Mouse (Mus musculus) mesoderm, embryonic 11.5 days (tissue): ENCODE data around the gene Smarcd3.
"Not testable (repeated sequence)": the region's sequence is repeated elsewhere in the genome, so short reads cannot be mapped to it uniquely, and the experiment has no call there.

Source experiments
- DNase-seq: peaks from one replicate; pipeline ENCODE4 v3.0.0-alpha.2; 2012; ENCODE audit warnings: low read depth, low spot score

Gene Smarcd3

GRCm38 (mm10) chr5:24555335-24555734 is 68.9 kb downstream of the Smarcd3 start:
- not testable (repeated sequence) for DNase-seq

- DNase-seq: peak; percentile 53
Observed at GRCm38 (mm10) chr5:24553621-24554244, 70.5 kb downstream of the Smarcd3 start.

- DNase-seq: no peak
Observed at GRCm38 (mm10) chr5:24551317-24551688, 72.9 kb downstream of the Smarcd3 start.

GRCm38 (mm10) chr5:24550598-24551316 is 73.5 kb downstream of the Smarcd3 start:
- no peak for DNase-seq

GRCm38 (mm10) chr5:24542643-24543042 is 81.6 kb downstream of the Smarcd3 start:
- DNase-seq: no peak

- no peak for DNase-seq
Observed at GRCm38 (mm10) chr5:24541144-24541569, 83.1 kb downstream of the Smarcd3 start.
